Mouse (Mus musculus) retina, postnatal 1 day (tissue): ENCODE measurements around the gene Erf.
A peak's percentile ranks its signal among the peaks of the same experiment; 100 is the strongest.

ENCODE experiments used
- DNase-seq: peaks from one replicate; pipeline ENCODE4 v3.0.0-alpha.2; 2012

Erf gene

GRCm38 (mm10) chr7:25205355-25206093 lies 45.0 kb downstream of the Erf start:
- DNase-seq, result no peak

GRCm38 (mm10) chr7:25203624-25204023 lies 46.9 kb downstream of the Erf start:
- DNase-seq, result no peak

- DNase-seq, result peak; percentile 67
Measured at GRCm38 (mm10) chr7:25197384-25198018, 53.1 kb downstream of the Erf start.

- DNase-seq, result no peak
Measured at GRCm38 (mm10) chr7:25196107-25196506, 54.5 kb downstream of the Erf start.

- DNase-seq, result no peak
Measured at GRCm38 (mm10) chr7:25195148-25195547, 55.4 kb downstream of the Erf start.
